In the genomic region with DNA sequence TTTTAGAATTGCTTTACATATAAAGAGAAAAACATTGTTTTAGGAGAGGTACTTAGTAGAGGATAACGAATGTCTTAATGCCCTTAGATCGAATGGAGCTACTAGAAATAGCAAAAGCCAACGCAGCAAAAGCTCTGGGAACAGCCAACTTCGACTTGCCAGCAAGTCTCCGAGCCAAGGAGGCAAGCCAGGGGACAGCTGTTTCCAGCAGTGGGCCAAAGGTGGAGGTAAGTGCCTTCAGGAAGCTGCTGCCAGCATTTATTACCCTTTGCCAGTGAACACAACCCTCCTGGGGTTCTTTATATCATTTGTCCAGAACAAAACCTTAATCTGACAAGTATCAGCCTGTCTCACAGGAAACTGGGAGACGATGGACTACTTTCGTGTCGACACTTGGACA, we compare ENCODE assay signal across 7 mouse cellular contexts. TPM values are rescaled to one million over a fixed set of nuclear protein-coding genes. Genes with fewer than 3 reads are reported as not detected.
DNase-seq lines count a peak whose midpoint lies in the region; ATAC-seq and TF ChIP-seq lines count a peak whose summit lies in the region.

No protein-coding gene starts in this region.

- no peaks in the 10 kb centered on the region for H3K27me3 ChIP-seq in C2C12 (ENCODE audit: control insufficient read depth, insufficient read depth, insufficient read length)
- H3K27me3 ChIP-seq in neural tube, embryonic 15.5 days (replicated peaks): no peaks in the 10 kb centered on the region

- in situ Hi-C loops in ES-E14 (cut with MboI; ENCODE audit: low sequenced_read_pairs in 2 of 2, unreplicated experiment in 2 of 2): no loop called here

- H3K4me3 ChIP-seq in C2C12 (ENCODE audit: insufficient read depth, poor library complexity, severe bottlenecking) (peak overlapping the region; percentile 87), ES-E14 (ENCODE audit: insufficient read depth in 1 of 2, low read depth in 1 of 2, low read length in 2 of 2, poor library complexity in 1 of 2, severe bottlenecking in 1 of 2) (peak overlapping the region; percentile 52 to 72)
- H3K4me3 ChIP-seq in neural tube, embryonic 15.5 days (replicated peaks): peak overlapping the region; percentile 22

- no peak overlapping the region for H3K27ac ChIP-seq in ES-E14 (ENCODE audit: insufficient read depth, low read depth, low read length, poor library complexity, severe bottlenecking)
- H3K27ac ChIP-seq in neural tube, embryonic 15.5 days (replicated peaks): no peak overlapping the region

- peak overlapping the region; percentile 72 for H3ac ChIP-seq in C2C12 (ENCODE audit: control insufficient read depth, insufficient read length, low read depth)

- TF ChIP-seq CTCF in C2C12 (IDR thresholded peaks at IDR 0.05; ENCODE audit: control insufficient read depth, insufficient read depth, insufficient read length): no peak

- H3K4me2 ChIP-seq in neural tube, embryonic 15.5 days: peak overlapping the region; percentile 89

- WGBS in neural tube, embryonic 15.5 days: 78% methylated on average over 8 of the region's 8 CpGs

- ATAC-seq in neural tube, embryonic 15.5 days (ENCODE audit: low FRiP score): no peak

- no peak for DNase-seq in ES-E14 (ENCODE audit: low read depth, low spot score)
- peak; percentile 53 to 62 for DNase-seq in gastrocnemius, postnatal 36 days
- peak; percentile 27 for DNase-seq in kidney, postnatal 10 days
- DNase-seq in layer of hippocampus, adult 9-10 months (ENCODE audit: low spot score): no peak
- no peak for DNase-seq in urinary bladder, adult 2 months (ENCODE audit: low spot score)

- H3K36me3 ChIP-seq in C2C12 (ENCODE audit: control insufficient read depth, insufficient read depth): peaks cover 53% of the 10 kb centered on the region
- peaks cover 25% of the 10 kb centered on the region for H3K36me3 ChIP-seq in ES-E14 (ENCODE audit: control insufficient read depth, insufficient read depth, low read length, poor library complexity, severe bottlenecking)
- peaks cover 34% of the 10 kb centered on the region for H3K36me3 ChIP-seq in neural tube, embryonic 15.5 days

- intact Hi-C loops in gastrocnemius, postnatal 36 days (cut with DNase I): no loop called here

- peaks cover 2 to 5% of the 10 kb centered on the region in 2 experiments; a peak in 2 of 4 replicates for H3K4me1 ChIP-seq in ES-E14 (ENCODE audit: control insufficient read depth in 2 of 2, insufficient read depth in 2 of 2, low read length in 2 of 2, poor library complexity in 1 of 2)
- peaks cover 34% of the 10 kb centered on the region for H3K4me1 ChIP-seq in neural tube, embryonic 15.5 days

- peaks cover 37% of the 10 kb centered on the region for H3K79me2 ChIP-seq in C2C12 (ENCODE audit: control insufficient read depth, insufficient read depth)

- no peaks in the 10 kb centered on the region for H3K9me3 ChIP-seq in ES-E14 (ENCODE audit: control insufficient read depth, insufficient read depth, low read depth, low read length)
- no peaks in the 10 kb centered on the region for H3K9me3 ChIP-seq in neural tube, embryonic 15.5 days (replicated peaks)

- H3K79me3 ChIP-seq in C2C12 (ENCODE audit: low read depth): peaks cover 33% of the 10 kb centered on the region

- peak overlapping the region; percentile 62; the same call in 1 of the 2 replicates for H3K9ac ChIP-seq in ES-E14 (ENCODE audit: insufficient read depth, low read depth, low read length, poor library complexity, severe bottlenecking)
- no peak overlapping the region for H3K9ac ChIP-seq in neural tube, embryonic 15.5 days (replicated peaks)

TF ChIP-seq in C2C12, 6 proteins besides CTCF, POLR2A, EP300 and RAD21:
- TF ChIP-seq MYOG (IDR thresholded peaks at IDR 0.05; ENCODE audit: control insufficient read depth, extremely low read depth, insufficient read length) (no peak), MYOD1 (IDR thresholded peaks at IDR 0.05; ENCODE audit: control insufficient read depth, insufficient read length, low read depth) (no peak), FOSL1 (IDR thresholded peaks at IDR 0.05; ENCODE audit: insufficient read depth, low read length, poor library complexity, severe bottlenecking) (no peak), USF1 (IDR thresholded peaks at IDR 0.05; ENCODE audit: low read depth) (no peak), MAX (IDR thresholded peaks at IDR 0.05) (no peak), CEBPB (IDR thresholded peaks at IDR 0.05; ENCODE audit: low read depth) (no peak)

TF ChIP-seq in ES-E14, 5 proteins besides CTCF, POLR2A, EP300 and RAD21:
- no peak for TF ChIP-seq ZNF384 (IDR thresholded peaks at IDR 0.05; ENCODE audit: low read depth, low read length)
TF ChIP-seq in ES-E14: peak in this region for 0.

RNA-seq across cellular contexts. Expression of a gene that starts 1.8 kb away (rescaled TPM):
- 35.4 TPM for polyA plus RNA-seq in C2C12 (2012; fragmentation: generic; extraction: Trizol)
- total RNA-seq in ES-E14 (2012; rRNA removed): 93.9 and 130 TPM in 2 replicates
- 100 to 1,000 TPM; 146 to 182 TPM for total RNA-seq in gastrocnemius, postnatal 36 days (2021)
- polyA plus RNA-seq in neural tube, embryonic 15.5 days (2015; fragmentation: Nextera tagmentation; extraction: Ambion mirVana): 460 and 502 TPM in 2 replicates
- 580 and 969 TPM in 2 replicates for polyA plus RNA-seq in urinary bladder, adult 2 months (2012; rRNA removed)

RNA-seq across cellular contexts. Expression of a gene that starts 5.5 kb away (rescaled TPM):
- polyA plus RNA-seq in C2C12 (2012; fragmentation: generic; extraction: Trizol): 48.6 TPM
- total RNA-seq in ES-E14 (2012; rRNA removed): 68.3 and 76.6 TPM in 2 replicates
- 10 to 100 TPM; 31.4 to 39.2 TPM for total RNA-seq in gastrocnemius, postnatal 36 days (2021)
- polyA plus RNA-seq in neural tube, embryonic 15.5 days (2015; fragmentation: Nextera tagmentation; extraction: Ambion mirVana): 55.7 and 62.0 TPM in 2 replicates
- 98.8 and 107 TPM in 2 replicates for polyA plus RNA-seq in urinary bladder, adult 2 months (2012; rRNA removed)

RNA-seq across cellular contexts. Expression of a gene that starts 10.4 kb away (rescaled TPM):
- 94.9 TPM for polyA plus RNA-seq in C2C12 (2012; fragmentation: generic; extraction: Trizol)
- total RNA-seq in ES-E14 (2012; rRNA removed): 118 and 183 TPM in 2 replicates
- total RNA-seq in gastrocnemius, postnatal 36 days (2021): 10 to 100 TPM; 28.0 to 28.9 TPM
- 198 and 218 TPM in 2 replicates for polyA plus RNA-seq in neural tube, embryonic 15.5 days (2015; fragmentation: Nextera tagmentation; extraction: Ambion mirVana)
- polyA plus RNA-seq in urinary bladder, adult 2 months (2012; rRNA removed): 167 and 192 TPM in 2 replicates

Comparison
In these comparisons a context has a peak if more than half of its experiments do, and no peak if none do; other contexts are left out.
1. H3K4me3 ChIP-seq: peak in every context shown above with its lines; median percentile 87 in C2C12; 62 in ES-E14; 22 in neural tube, embryonic 15.5 days.
2. DNase-seq: peak in gastrocnemius, postnatal 36 days (2 of 2) and kidney, postnatal 10 days (single experiment); none in ES-E14 (single experiment), layer of hippocampus, adult 9-10 months (single experiment) and urinary bladder, adult 2 months (single experiment).
3. RNA of a gene that starts 1.8 kb away (polyA plus RNA-seq): 580 to 969 TPM in urinary bladder, adult 2 months and 460 to 502 TPM in neural tube, embryonic 15.5 days; 35.4 TPM in C2C12 (single experiment); every median in the first group is over 10 times any median in the second.